Mouse (Mus musculus): ENCODE data around the gene Gm20388. TPM values are rescaled to one million over a fixed set of nuclear protein-coding genes. Genes with fewer than 3 reads are reported as not detected.
A peak's percentile ranks its signal among the peaks of the same experiment; 100 is the strongest.

Gene Gm20388
- total RNA-seq, 2 experiments from 2014 or later, result 2.2 to 7.6 TPM

GRCm38 (mm10) chr8:120696401-120697153 lies 785.9 kb downstream of the Gm20388 start:
- DNase-seq (ENCODE audit: low spot score in 2 of 2), result no peak
- Histone ChIP-seq H3K27ac (peak overlapping the region; percentile 36; the same call in 1 of the 2 replicates), H3K4me3 (no peak overlapping the region)
- no peak for TF ChIP-seq CTCF (conservative IDR thresholded peaks at IDR 0.05)

- no peak for DNase-seq (ENCODE audit: low spot score in 2 of 2)
- H3K27ac ChIP-seq, result peak overlapping the region; percentile 36
Measured at GRCm38 (mm10) chr8:120697154-120697978, 786.7 kb downstream of the Gm20388 start.

DNA sequence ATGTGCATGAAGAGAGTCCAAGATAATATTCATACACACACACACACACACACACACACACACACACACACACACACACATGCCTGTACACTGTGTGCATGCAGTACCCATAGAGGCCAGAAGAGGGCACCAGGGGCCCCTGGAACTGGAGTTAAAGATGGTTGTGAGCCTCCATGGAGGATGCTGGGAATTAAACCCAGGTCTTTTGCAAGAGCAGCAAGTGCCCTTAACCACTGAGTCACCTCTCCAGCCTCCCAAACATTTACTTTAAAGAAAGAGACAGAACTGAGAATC lies 787.3 kb downstream of the Gm20388 start:
- peak; percentile 64 for TF ChIP-seq CTCF (conservative IDR thresholded peaks at IDR 0.05)
- no peak for DNase-seq (ENCODE audit: low spot score in 2 of 2)
- Histone ChIP-seq H3K4me3 (no peak overlapping the region), H3K27ac (peak overlapping the region; percentile 39; the same call in 1 of the 2 replicates)

More at GRCm38 (mm10) chr8:120697154-120697978, 786.7 kb downstream of the Gm20388 start:
- no peak for TF ChIP-seq CTCF (conservative IDR thresholded peaks at IDR 0.05)
- no peak overlapping the region for H3K4me3 ChIP-seq

- DNase-seq (ENCODE audit: low spot score in 2 of 2), result no peak
- TF ChIP-seq CTCF (conservative IDR thresholded peaks at IDR 0.05), result no peak
- H3K4me3 ChIP-seq, result no peak overlapping the region
- peak overlapping the region; percentile 39; the same call in 1 of the 2 replicates for H3K27ac ChIP-seq
Measured at GRCm38 (mm10) chr8:120698426-120698825, 787.8 kb downstream of the Gm20388 start.

- DNase-seq (ENCODE audit: low spot score in 2 of 2), result no peak
- TF ChIP-seq CTCF (conservative IDR thresholded peaks at IDR 0.05), result no peak
- H3K4me3 ChIP-seq, result no peak overlapping the region
- H3K27ac ChIP-seq, result peak overlapping the region; percentile 39; the same call in 1 of the 2 replicates
Measured at GRCm38 (mm10) chr8:120699079-120699478, 788.4 kb downstream of the Gm20388 start.

DNA sequence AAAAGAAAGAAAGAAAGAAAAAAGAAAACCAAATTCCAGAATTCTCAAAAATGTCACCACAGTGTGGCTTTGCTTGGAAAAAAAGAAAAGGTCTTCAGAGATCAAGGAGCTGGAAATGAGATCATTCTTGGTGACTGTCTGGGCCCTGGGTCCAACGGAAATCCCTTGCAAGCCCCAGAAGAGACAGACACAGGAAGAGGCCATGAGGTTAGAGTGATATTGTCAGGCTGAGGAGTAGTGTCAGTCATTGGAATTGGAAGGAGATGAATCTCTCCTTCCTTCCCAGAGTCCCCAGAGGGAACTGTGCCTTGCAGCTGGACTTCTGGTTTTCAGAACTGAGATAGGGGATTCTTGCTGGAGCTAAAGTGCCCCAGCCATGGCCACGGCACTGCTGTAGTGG lies 788.9 kb downstream of the Gm20388 start:
- no peak overlapping the region for H3K4me3 ChIP-seq
- TF ChIP-seq CTCF (conservative IDR thresholded peaks at IDR 0.05), result no peak
- H3K27ac ChIP-seq, result no peak overlapping the region; the same call in 1 of the 2 replicates
- no peak for DNase-seq (ENCODE audit: low spot score in 2 of 2)

- DNase-seq (ENCODE audit: low spot score in 2 of 2), result no peak
- H3K4me3 ChIP-seq, result no peak overlapping the region
- no peak for TF ChIP-seq CTCF (conservative IDR thresholded peaks at IDR 0.05)
- no peak overlapping the region; the same call in 1 of the 2 replicates for H3K27ac ChIP-seq
Measured at GRCm38 (mm10) chr8:120700053-120700452, 789.4 kb downstream of the Gm20388 start.

- Histone ChIP-seq H3K4me3 (no peak overlapping the region), H3K27ac (no peak overlapping the region)
- no peak for DNase-seq (ENCODE audit: low spot score in 2 of 2)
- no peak for TF ChIP-seq CTCF (conservative IDR thresholded peaks at IDR 0.05)
Measured at GRCm38 (mm10) chr8:120701758-120702465, 791.3 kb downstream of the Gm20388 start.

GRCm38 (mm10) chr8:120704203-120704602 lies 793.6 kb downstream of the Gm20388 start:
- no peak overlapping the region for H3K4me3 ChIP-seq
- no peak overlapping the region for H3K27ac ChIP-seq
- no peak for TF ChIP-seq CTCF (conservative IDR thresholded peaks at IDR 0.05)
- no peak for DNase-seq (ENCODE audit: low spot score in 2 of 2)

- H3K4me3 ChIP-seq, result no peak overlapping the region
- no peak for DNase-seq (ENCODE audit: low spot score in 2 of 2)
- H3K27ac ChIP-seq, result no peak overlapping the region
- TF ChIP-seq CTCF (conservative IDR thresholded peaks at IDR 0.05), result no peak
Measured at GRCm38 (mm10) chr8:120705163-120705562, 794.5 kb downstream of the Gm20388 start.

GRCm38 (mm10) chr8:120706193-120706592 lies 795.6 kb downstream of the Gm20388 start:
- no peak for TF ChIP-seq CTCF (conservative IDR thresholded peaks at IDR 0.05)
- DNase-seq (ENCODE audit: low spot score in 2 of 2), result no peak
- no peak overlapping the region for H3K27ac ChIP-seq
- no peak overlapping the region for H3K4me3 ChIP-seq

DNA sequence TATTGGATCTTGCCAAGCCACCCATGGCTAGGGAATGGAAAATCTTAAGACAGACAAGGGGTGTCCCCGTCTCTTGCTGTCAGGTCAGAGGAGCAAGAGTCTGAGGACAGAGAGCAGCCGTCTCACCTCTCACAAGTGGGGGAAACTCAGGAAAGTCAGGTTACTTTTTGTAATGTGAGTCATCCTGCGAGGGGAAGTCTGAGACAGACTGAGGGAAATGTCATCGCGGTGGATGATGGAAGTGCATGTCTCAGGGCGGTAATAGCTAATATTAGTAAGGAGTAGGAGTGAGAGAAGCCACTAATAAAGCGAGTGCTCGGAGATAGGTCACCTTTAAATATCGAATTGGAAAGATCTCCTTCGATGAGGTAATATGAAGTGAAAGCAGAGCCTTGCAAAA lies 798.5 kb downstream of the Gm20388 start:
- Histone ChIP-seq H3K27ac (no peak overlapping the region), H3K4me3 (no peak overlapping the region)
- no peak for DNase-seq (ENCODE audit: low spot score in 2 of 2)
- TF ChIP-seq CTCF (conservative IDR thresholded peaks at IDR 0.05), result no peak

DNA sequence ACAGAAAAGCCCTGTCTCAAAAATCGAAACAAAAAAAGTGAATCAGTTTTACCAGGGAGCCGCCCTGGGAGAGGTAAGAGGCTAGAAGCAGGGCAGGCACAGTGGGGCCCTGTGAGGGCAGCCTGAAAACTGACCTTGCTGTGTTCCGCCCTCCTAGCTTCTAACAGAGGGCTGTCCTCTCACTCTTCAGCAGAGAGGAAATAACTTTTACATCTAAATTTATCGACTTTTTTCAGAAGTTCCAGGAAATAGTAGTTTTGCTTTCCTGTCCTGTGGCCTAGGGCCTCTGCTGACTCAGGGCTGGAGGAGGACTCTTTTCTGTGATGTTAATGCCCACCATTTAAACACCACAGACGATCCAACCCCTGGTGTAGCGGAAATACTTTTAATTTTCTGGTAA lies 804.6 kb downstream of the Gm20388 start:
- H3K4me3 ChIP-seq, result no peak overlapping the region
- DNase-seq (ENCODE audit: low spot score in 2 of 2), result no peak
- no peak for TF ChIP-seq CTCF (conservative IDR thresholded peaks at IDR 0.05)
- H3K27ac ChIP-seq, result no peak overlapping the region
